Mouse (Mus musculus): ENCODE results near the gene Vmn1r232. TPM values are rescaled to one million over a fixed set of nuclear protein-coding genes. Genes with fewer than 3 reads are reported as not detected.

The Vmn1r232 gene
- polyA plus RNA-seq, 1 experiment from 2014 or later, result not detected

Other genes starting within 250 kb of the Vmn1r232 start
- gene Vmn1r226, start 236.9 kb downstream of the Vmn1r232 start, polyA plus RNA-seq (2015; fragmentation: Nextera tagmentation; extraction: Ambion mirVana), result not detected in 2 replicates
- not detected in 2 replicates for gene Vmn1r227, start 189.9 kb downstream of the Vmn1r232 start, polyA plus RNA-seq (2015; fragmentation: Nextera tagmentation; extraction: Ambion mirVana)
- not detected in 2 replicates for gene Vmn1r228, start 133.6 kb downstream of the Vmn1r232 start, polyA plus RNA-seq (2015; fragmentation: Nextera tagmentation; extraction: Ambion mirVana)
- not detected in 2 replicates for gene Vmn1r229, start 108.2 kb downstream of the Vmn1r232 start, polyA plus RNA-seq (2015; fragmentation: Nextera tagmentation; extraction: Ambion mirVana)
- gene Vmn1r230, start 79.3 kb downstream of the Vmn1r232 start, polyA plus RNA-seq (2015; fragmentation: Nextera tagmentation; extraction: Ambion mirVana), result not detected in 2 replicates
- not detected in 2 replicates for gene Vmn1r231, start 14.6 kb downstream of the Vmn1r232 start, polyA plus RNA-seq (2015; fragmentation: Nextera tagmentation; extraction: Ambion mirVana)
- gene Ppp2r1a, start 25.6 kb upstream of the Vmn1r232 start, polyA plus RNA-seq (2015; fragmentation: Nextera tagmentation; extraction: Ambion mirVana), result 349 and 354 TPM in 2 replicates
- gene Vmn1r233, start 76.8 kb upstream of the Vmn1r232 start, polyA plus RNA-seq (2015; fragmentation: Nextera tagmentation; extraction: Ambion mirVana), result not detected in 2 replicates
- 9.0 and 9.3 TPM in 2 replicates for gene Zfp160, start 89.2 kb upstream of the Vmn1r232 start, polyA plus RNA-seq (2015; fragmentation: Nextera tagmentation; extraction: Ambion mirVana)

Measured in heart, embryonic 16.5 days (tissue).